9 mouse cellular contexts compared by ENCODE assay signal in genomic region chr7:121539405-121540275, GRCm38 (mm10).
DNase-seq lines count a peak whose midpoint lies in the region; ATAC-seq lines count a peak whose summit lies in the region.
"Had no signal": no experiment of that assay in that cellular context is flagged by ENCODE, and none has a peak within 500 bp of the region (broad histone marks: within the 10 kb centered on the region; RNA-seq: fewer than 3 reads in every experiment).

No protein-coding gene starts in this region.

- peak overlapping the region; percentile 22; the same call in 1 of the 2 replicates for H3K4me2 ChIP-seq in neural tube, embryonic 12.5 days (replicated peaks)
- H3K4me2 ChIP-seq in forebrain, embryonic 16.5 days (ENCODE audit: low read length): peak overlapping the region; percentile 42
- H3K4me2 ChIP-seq: embryonic facial prominence, embryonic 13.5 days had no signal

- no peak overlapping the region for H3K9ac ChIP-seq in neural tube, embryonic 12.5 days
- H3K9ac ChIP-seq in forebrain, embryonic 16.5 days (replicated peaks; ENCODE audit: low read depth, low read length): no peak overlapping the region
- H3K9ac ChIP-seq: embryonic facial prominence, embryonic 13.5 days had no signal

- 0 out of 2 replicates have a peak, but pooled peaks cover 4% of the 10 kb centered on the region for H3K9me3 ChIP-seq in neural tube, embryonic 12.5 days
- H3K9me3 ChIP-seq in forebrain, embryonic 16.5 days (ENCODE audit: control insufficient read depth, low read length): peaks cover 3% of the 10 kb centered on the region; the same call in 1 of the 2 replicates
- H3K9me3 ChIP-seq: embryonic facial prominence, embryonic 13.5 days had no signal

- no peak overlapping the region for H3K4me3 ChIP-seq in neural tube, embryonic 12.5 days
- H3K4me3 ChIP-seq in forebrain, embryonic 16.5 days (replicated peaks; ENCODE audit: low read length): no peak overlapping the region
- H3K4me3 ChIP-seq: embryonic facial prominence, embryonic 13.5 days had no signal

- no peaks in the 10 kb centered on the region for H3K36me3 ChIP-seq in neural tube, embryonic 12.5 days
- H3K36me3 ChIP-seq in forebrain, embryonic 16.5 days (ENCODE audit: control insufficient read depth, insufficient read depth): no peaks in the 10 kb centered on the region
- H3K36me3 ChIP-seq: embryonic facial prominence, embryonic 13.5 days had no signal

- no peak overlapping the region for H3K27ac ChIP-seq in neural tube, embryonic 12.5 days
- peak overlapping the region; percentile 79 for H3K27ac ChIP-seq in forebrain, embryonic 16.5 days (ENCODE audit: low read length)
- H3K27ac ChIP-seq: embryonic facial prominence, embryonic 13.5 days had no signal

- no peak for DNase-seq in neural tube, embryonic 10.5 days (ENCODE audit: extremely low spot score, low spot score)
- DNase-seq in adrenal gland, postnatal 36 days: peak; percentile 20 to 53
- DNase-seq in layer of hippocampus, adult 18-20 months (ENCODE audit: low spot score in 2 of 2): peak; percentile 57 to 84
- peak; percentile 9 for DNase-seq in lung, postnatal 14 days
- peak; percentile 63 to 72 for DNase-seq in right cerebral cortex, postnatal 36 days (ENCODE audit: low spot score in 2 of 2)
- no peak for DNase-seq in gastrocnemius, postnatal 36 days

- peak; percentile 56; the same call in 1 of the 2 replicates for ATAC-seq in neural tube, embryonic 12.5 days (ENCODE audit: low FRiP score, low read depth)
- ATAC-seq in forebrain, embryonic 16.5 days: peak; percentile 95

- H3K4me1 ChIP-seq in neural tube, embryonic 12.5 days: no peaks in the 10 kb centered on the region
- H3K4me1 ChIP-seq in forebrain, embryonic 16.5 days (replicated peaks; ENCODE audit: control insufficient read depth, insufficient read depth, low read length): peaks cover 14% of the 10 kb centered on the region
- H3K4me1 ChIP-seq: embryonic facial prominence, embryonic 13.5 days had no signal

- no peaks in the 10 kb centered on the region for H3K27me3 ChIP-seq in neural tube, embryonic 12.5 days (replicated peaks)
- H3K27me3 ChIP-seq in forebrain, embryonic 16.5 days (replicated peaks; ENCODE audit: control insufficient read depth, insufficient read depth, low read length): no peaks in the 10 kb centered on the region
- H3K27me3 ChIP-seq: embryonic facial prominence, embryonic 13.5 days had no signal

- intact Hi-C loops in gastrocnemius, postnatal 36 days (cut with DNase I): no loop called here

- WGBS in neural tube, embryonic 12.5 days: 46% methylated on average over 19 of the region's 19 CpGs
- WGBS in forebrain, embryonic 16.5 days: 30% methylated on average over 19 of the region's 19 CpGs

Comparison
In these comparisons a context has a peak if more than half of its experiments do, and no peak if none do; other contexts are left out.
1. DNase-seq: peak in adrenal gland, postnatal 36 days (2 of 2), layer of hippocampus, adult 18-20 months (2 of 2), lung, postnatal 14 days (single experiment) and right cerebral cortex, postnatal 36 days (2 of 2); none in neural tube, embryonic 10.5 days (single experiment) and gastrocnemius, postnatal 36 days (0 of 2).